Mouse (Mus musculus): ENCODE results near the gene Smim24.
A peak's percentile ranks its signal among the peaks of the same experiment; 100 is the strongest.

Gene Smim24

GRCm38 (mm10) chr10:81365672-81366476, 27.0 kb upstream of the Smim24 start, which contains the start of gene 4930404N11Rik:
Gene 4930404N11Rik, minus strand, starts transcription at chr10:81365816.
- no peak for DNase-seq (ENCODE audit: low read depth)

GRCm38 (mm10) chr10:81366477-81367206, 26.2 kb upstream of the Smim24 start:
- no peak for DNase-seq (ENCODE audit: low read depth)

DNA sequence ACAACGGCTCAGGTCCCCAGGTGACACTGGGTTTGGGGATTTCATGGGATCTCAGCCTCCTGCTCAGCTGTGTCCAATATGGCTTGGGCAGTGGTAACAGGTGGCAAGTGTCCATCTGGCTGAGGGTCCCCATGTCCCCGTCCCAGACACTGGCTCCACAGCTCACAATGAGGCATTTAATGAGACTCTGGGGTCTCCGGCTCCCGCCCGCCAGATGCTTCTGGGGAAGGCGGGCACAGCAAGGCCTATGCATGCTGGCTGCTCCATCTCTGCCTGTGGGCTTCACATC, 25.7 kb upstream of the Smim24 start:
- DNase-seq (ENCODE audit: low read depth): no peak

- no peak for DNase-seq (ENCODE audit: low read depth)
Measured at GRCm38 (mm10) chr10:81375322-81375721, 17.5 kb upstream of the Smim24 start.

- DNase-seq (ENCODE audit: low read depth): peak; percentile 57
Measured at GRCm38 (mm10) chr10:81376561-81377361, 16.1 kb upstream of the Smim24 start.

DNA sequence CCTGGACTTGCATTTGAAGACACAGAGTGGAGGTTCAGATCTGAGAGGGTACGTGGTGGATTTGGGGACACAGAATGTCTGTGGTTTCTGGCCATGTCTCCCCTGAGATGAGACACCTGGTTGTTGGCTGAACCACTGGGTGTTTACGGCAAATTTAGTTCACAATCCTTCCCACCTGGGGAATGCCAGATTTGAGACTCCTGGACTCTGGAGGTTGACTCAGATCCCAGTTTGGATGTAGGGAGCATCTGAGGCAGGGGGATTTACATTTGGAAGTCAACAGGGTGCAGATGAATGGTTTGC, 15.5 kb upstream of the Smim24 start:
- DNase-seq (ENCODE audit: low read depth): peak; percentile 52

GRCm38 (mm10) chr10:81377793-81378552, 14.9 kb upstream of the Smim24 start, which contains the start of gene Fzr1:
Gene Fzr1, minus strand, starts transcription at chr10:81378516.
- no peak for DNase-seq (ENCODE audit: low read depth)

- peak; percentile 100 for DNase-seq (ENCODE audit: low read depth)
Measured at GRCm38 (mm10) chr10:81378553-81379182, 14.2 kb upstream of the Smim24 start.

DNA sequence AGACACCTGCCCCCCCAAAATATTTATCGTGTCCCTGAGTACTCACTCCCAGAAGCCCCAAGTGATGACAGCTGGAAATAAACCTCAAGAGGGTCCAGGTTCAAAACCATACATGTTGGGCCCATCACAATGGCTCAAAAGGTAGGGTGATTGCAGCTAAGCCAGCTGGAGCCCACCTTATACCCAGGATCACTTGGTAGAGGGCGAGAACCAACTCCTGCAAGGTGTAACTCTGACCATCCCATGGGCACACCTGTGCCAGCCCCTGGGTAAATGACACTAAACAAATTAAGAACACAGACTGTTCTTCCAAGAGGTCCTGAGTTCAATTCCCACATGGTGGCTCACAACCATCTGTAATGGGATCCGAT, 13.7 kb upstream of the Smim24 start:
- no peak for DNase-seq (ENCODE audit: low read depth)

- no peak for DNase-seq (ENCODE audit: low read depth)
Measured at GRCm38 (mm10) chr10:81379809-81380378, 13.0 kb upstream of the Smim24 start.

GRCm38 (mm10) chr10:81382039-81382438, 10.8 kb upstream of the Smim24 start:
- DNase-seq (ENCODE audit: low read depth): peak; percentile 78

DNA sequence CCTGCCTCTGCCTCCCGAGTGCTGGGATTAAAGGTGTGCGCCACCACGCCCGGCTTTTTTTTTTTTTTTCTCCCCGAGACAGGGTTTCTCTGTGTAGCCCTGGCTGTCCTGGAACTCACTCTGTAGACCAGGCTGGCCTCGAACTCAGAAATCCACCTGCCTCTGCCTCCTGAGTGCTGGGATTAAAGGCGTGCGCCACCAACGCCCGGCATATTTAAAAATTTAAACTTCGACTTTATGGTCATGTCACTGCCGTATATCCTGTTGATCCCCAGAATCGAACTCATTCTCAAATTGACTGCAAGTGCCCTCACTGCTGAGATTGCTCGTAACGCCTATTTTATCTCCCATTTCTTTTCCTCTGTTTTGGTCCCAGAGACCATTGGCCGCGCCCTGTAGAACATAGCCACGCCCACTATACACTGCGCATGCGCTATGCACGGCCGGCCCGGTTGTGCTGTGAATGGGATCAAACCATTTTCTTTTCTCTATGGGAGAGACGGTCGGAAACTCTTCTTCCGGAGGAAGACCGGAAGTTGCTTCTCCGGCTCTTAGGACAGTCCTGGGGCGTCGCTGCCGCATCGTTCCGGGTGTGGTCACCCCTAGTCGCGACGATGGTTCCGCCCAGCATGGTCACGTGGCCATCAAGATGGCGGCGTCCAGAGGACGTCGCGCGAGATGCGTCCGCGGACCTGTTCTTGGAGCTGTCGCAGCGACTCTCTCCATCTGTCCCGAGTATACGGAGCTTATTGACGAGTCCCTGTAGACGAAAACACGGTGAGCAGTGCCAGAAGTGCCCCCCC, 8.8 kb upstream of the Smim24 start, which contains the start of the genes Dohh and Gm48551:
Gene Dohh (plus strand): TSS at position 627 of the 803 bp plus-strand sequence.
Gene Gm48551 (plus strand): TSS at position 665 of the 803 bp plus-strand sequence.
- DNase-seq (ENCODE audit: low read depth): peak; percentile 99

DNA sequence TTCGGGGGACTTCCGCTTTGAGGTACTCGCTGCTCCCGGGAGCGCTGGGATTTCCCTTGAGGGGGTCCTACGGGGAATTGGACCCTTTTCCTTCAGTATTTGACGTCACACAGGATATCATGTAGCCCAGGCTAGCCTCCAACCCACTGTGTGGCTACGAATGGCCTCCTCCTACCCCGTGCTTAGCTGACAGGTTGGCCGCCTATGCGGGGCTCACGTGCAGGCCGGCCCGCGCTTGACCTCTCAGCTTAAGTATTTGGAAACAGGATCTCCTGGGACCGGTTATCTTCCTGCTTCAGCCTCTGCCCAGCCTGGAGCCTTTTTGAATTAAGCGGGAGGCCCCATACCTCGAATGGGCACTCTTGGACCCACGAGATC, 8.3 kb upstream of the Smim24 start:
- no peak for DNase-seq (ENCODE audit: low read depth)

DNA sequence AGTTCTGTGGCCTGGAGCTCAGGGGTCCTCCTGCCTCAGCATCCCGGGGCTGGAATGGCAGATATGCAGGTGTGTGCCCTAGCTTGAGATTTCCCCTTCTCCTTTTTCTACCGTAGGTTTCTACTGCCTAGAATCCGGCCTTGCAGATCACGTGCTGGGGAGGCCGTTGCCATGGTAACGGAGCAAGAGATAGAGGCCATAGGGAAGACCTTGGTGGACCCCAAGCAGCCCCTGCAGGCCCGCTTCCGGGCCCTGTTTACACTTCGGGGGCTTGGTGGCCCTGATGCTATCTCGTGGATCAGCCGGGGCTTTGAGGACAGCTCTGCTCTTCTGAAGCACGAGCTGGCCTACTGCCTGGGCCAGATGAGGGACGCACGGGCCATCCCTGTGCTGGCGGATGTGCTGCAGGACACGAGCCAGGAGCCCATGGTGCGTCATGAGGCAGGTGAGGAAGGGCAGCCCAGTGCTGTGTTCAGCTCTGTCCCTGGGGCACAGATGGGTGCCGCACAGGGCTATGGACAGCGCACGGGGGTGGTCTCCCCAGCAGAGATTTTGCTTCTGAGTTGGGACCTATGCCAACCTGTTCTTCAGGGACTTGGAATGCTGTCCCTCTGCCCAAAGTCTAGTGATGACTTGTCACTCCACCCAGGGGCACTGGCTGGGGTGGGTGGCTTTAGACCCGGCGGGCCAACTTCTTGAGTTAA, 7.1 kb upstream of the Smim24 start:
- DNase-seq (ENCODE audit: low read depth): no peak

GRCm38 (mm10) chr10:81387716-81388115, 5.1 kb upstream of the Smim24 start:
- no peak for DNase-seq (ENCODE audit: low read depth)

DNA sequence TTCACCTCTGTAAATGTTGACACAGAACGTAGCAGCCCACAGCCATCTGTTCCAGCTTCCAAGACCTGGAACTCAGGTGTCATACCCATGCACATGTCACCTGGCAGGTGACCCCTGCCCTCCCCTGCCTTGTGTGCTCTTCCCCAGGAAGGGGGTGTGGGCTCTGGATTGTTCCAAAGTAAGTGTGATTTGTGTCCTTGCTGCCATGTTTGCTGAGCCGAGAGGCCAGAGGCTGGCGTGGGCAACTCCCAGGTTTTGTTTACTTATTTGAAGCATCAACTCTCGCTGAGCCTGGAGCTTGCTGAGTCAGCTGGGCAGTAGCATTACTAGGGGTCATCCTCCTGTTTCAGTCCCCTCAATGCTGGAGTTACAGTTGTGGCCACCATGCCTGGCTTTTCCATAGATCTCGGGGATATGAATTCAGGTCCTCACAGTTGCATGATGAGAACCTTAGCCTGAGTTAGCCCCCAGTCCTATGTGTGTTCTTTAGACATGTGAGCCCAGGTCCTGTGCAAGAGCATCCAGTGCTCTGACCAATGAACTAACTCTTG, 4.3 kb upstream of the Smim24 start, which contains the start of gene Gm48552:
Gene Gm48552 (plus strand): TSS at position 501 of the 551 bp plus-strand sequence.
- no peak for DNase-seq (ENCODE audit: low read depth)

DNA sequence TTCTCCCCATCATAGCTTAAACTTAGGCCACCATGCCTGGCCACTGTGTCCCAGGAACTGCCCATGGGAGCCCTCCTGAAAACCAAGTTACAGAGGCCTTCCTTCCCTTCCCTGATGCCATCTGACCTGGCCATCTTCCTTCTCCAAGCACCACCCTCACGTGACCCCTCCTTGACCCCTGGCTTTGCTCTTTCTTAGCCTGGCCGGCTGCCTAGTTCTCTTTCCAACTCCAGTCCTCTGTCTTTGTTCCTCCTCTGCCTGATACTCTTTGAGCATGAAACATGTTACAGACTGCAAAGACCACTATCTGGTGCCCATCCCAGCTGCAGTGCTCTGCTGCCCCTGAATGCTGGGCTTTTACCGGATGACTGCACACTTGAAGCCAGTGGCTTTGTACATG, 3.5 kb upstream of the Smim24 start:
- DNase-seq (ENCODE audit: low read depth): no peak

DNA sequence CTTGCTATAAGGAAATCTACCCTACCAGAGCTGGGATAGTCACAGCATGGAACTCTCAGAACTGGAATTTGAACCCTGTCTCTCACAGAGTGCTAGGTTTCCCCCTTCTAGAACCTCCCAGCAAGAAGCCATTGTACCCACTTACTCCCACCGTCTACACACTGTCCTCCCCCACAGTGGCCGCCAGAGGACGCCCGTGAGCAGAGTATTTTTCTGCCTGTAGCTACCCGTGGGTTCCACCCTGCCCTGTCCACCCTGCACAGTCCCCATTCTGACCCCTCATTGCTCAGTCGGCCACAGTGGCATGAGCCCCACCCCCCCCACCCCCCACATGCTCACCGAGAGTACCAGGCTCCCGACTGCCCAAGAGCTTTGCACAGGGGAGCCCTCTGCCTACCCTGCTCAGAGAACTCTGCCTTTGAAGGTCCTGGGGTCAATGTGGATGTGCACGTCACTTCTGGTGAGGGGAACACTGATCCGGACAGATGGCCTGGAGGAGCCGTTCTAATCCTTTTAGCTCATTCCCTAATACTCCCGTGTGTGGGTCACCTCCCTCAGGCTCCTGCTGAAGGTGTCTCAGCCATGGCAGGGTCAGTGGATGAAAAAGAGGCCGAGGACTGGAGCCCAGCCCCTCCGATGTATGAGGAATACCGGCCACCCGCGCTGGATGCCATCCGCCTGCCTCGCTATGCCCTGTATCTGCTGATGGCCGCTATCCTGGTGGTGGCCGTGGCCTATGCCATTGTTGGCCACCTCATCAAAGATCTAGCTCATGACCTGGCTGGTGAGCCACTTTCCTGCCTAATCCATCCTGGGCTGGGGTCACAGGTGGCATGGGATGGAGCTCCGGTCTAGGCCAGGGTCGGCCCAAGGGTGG, 2.8 kb upstream of the Smim24 start:
- peak; percentile 81 for DNase-seq (ENCODE audit: low read depth)

Measured in induced T-regulatory cell, adult 2 months (primary cell).